Comparison of ENCODE assay signal across 15 mouse cellular contexts in the genomic region with DNA sequence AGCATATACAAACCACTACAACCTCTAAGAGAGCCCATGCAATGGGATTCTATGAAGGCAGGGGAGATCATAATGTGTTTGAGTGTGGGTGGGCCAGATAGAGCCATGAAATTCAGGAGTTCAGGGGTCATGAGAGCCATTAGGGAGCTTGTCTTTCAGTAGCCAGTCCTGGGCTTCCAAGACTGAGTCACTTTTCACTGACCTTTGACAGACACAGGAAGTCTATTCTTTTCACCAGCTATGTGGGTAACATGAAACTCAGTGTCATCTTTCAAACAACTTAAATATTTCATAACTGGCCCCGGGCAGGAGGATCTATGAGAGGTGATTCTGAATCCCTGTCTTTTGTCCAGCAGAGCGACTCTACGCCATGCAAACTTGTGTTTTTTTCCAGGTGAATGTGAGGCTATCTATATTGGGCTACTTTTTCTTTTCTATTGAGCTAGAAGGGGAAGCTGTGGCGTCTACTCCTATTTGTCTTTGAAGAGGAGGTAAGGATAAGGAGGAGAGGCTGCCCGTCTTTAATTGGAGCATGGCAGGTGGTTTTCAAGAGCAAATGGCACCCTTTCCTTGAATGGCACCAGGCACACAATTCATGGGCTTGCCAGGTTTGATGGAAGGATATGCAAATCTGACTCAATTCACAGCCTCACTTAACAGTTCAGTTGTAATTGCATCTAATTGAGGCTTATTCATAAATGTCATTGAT.
DNase-seq lines count a peak whose midpoint lies in the region; ATAC-seq lines count a peak whose summit lies in the region.
"Had no signal": no experiment of that assay in that cellular context is flagged by ENCODE, and none has a peak within 500 bp of the region (broad histone marks: within the 10 kb centered on the region; RNA-seq: fewer than 3 reads in every experiment).

No protein-coding gene starts in this region.

- no peak overlapping the region for H3K9ac ChIP-seq in midbrain, embryonic 11.5 days (ENCODE audit: low read length)
- H3K9ac ChIP-seq in forebrain, embryonic 15.5 days (replicated peaks), result no peak overlapping the region
- H3K9ac ChIP-seq in neural tube, embryonic 15.5 days (replicated peaks), result no peak overlapping the region
- H3K9ac ChIP-seq: embryonic facial prominence, embryonic 15.5 days; heart, embryonic 12.5 days; lung, embryonic 14.5 days had no signal

- peak; percentile 84 for DNase-seq in midbrain, embryonic 11.5 days (ENCODE audit: low spot score, missing footprints)
- DNase-seq in midbrain, embryonic 10.5 days (ENCODE audit: low spot score), result no peak
- DNase-seq in cerebellum, postnatal 10 days, result no peak
- no peak for DNase-seq in kidney, postnatal 36 days
- DNase-seq: cerebellum, adult 2 months; gastrocnemius, postnatal 14 days; liver; lung, embryonic 14.5 days; right cerebral cortex, postnatal 14 days had no signal

- H3K4me2 ChIP-seq in midbrain, embryonic 11.5 days, result no peak overlapping the region
- no peak overlapping the region for H3K4me2 ChIP-seq in forebrain, embryonic 15.5 days (replicated peaks)
- H3K4me2 ChIP-seq in neural tube, embryonic 15.5 days, result no peak overlapping the region
- H3K4me2 ChIP-seq: embryonic facial prominence, embryonic 15.5 days; heart, embryonic 12.5 days; lung, embryonic 14.5 days had no signal

- ATAC-seq in midbrain, embryonic 11.5 days (ENCODE audit: low FRiP score), result 0 out of 2 replicates have a peak, but pooled peaks have one; percentile 4
- peak; percentile 88 for ATAC-seq in forebrain, embryonic 15.5 days (replicated peaks)
- ATAC-seq in inflammation-experienced regulatory T-cells, adult 6 months, result peak; percentile 38
- peak; percentile 24; the same call in 1 of the 2 replicates for ATAC-seq in neural tube, embryonic 15.5 days (ENCODE audit: low FRiP score)
- ATAC-seq in activated CD4-positive, CD25-positive, alpha-beta regulatory T cell, adult 4 months, result no peak

- no peaks in the 10 kb centered on the region for H3K9me3 ChIP-seq in midbrain, embryonic 11.5 days (ENCODE audit: control insufficient read depth, low read length)
- H3K9me3 ChIP-seq in midbrain, embryonic 10.5 days (replicated peaks), result peaks cover 3% of the 10 kb centered on the region; the same call in 1 of the 2 replicates
- H3K9me3 ChIP-seq in forebrain, embryonic 15.5 days, result no peaks in the 10 kb centered on the region
- H3K9me3 ChIP-seq in neural tube, embryonic 15.5 days (replicated peaks), result no peaks in the 10 kb centered on the region
- H3K9me3 ChIP-seq: embryonic facial prominence, embryonic 15.5 days had no signal

- peaks cover 3% of the 10 kb centered on the region; the same call in 1 of the 2 replicates for H3K4me1 ChIP-seq in midbrain, embryonic 11.5 days (ENCODE audit: control insufficient read depth, insufficient read depth, low read length)
- H3K4me1 ChIP-seq in midbrain, embryonic 10.5 days, result peaks cover 20% of the 10 kb centered on the region
- peaks cover 46% of the 10 kb centered on the region for H3K4me1 ChIP-seq in forebrain, embryonic 15.5 days
- peaks cover 15% of the 10 kb centered on the region for H3K4me1 ChIP-seq in neural tube, embryonic 15.5 days
- H3K4me1 ChIP-seq: embryonic facial prominence, embryonic 15.5 days; heart, embryonic 12.5 days had no signal

- H3K4me3 ChIP-seq in midbrain, embryonic 11.5 days (ENCODE audit: low read depth, low read length), result no peak overlapping the region
- no peak overlapping the region for H3K4me3 ChIP-seq in midbrain, embryonic 10.5 days
- no peak overlapping the region for H3K4me3 ChIP-seq in forebrain, embryonic 15.5 days
- H3K4me3 ChIP-seq in neural tube, embryonic 15.5 days (replicated peaks), result no peak overlapping the region
- H3K4me3 ChIP-seq: embryonic facial prominence, embryonic 15.5 days; heart, embryonic 12.5 days had no signal

- 68% methylated on average over 5 of the region's 5 CpGs for WGBS in midbrain, embryonic 11.5 days
- WGBS in midbrain, embryonic 10.5 days, result 72% methylated on average over 5 of the region's 5 CpGs
- WGBS in forebrain, embryonic 15.5 days, result 12% methylated on average over 5 of the region's 5 CpGs
- 48% methylated on average over 5 of the region's 5 CpGs for WGBS in neural tube, embryonic 15.5 days

- no peak overlapping the region for H3K27ac ChIP-seq in midbrain, embryonic 11.5 days (ENCODE audit: low read depth, low read length)
- H3K27ac ChIP-seq in midbrain, embryonic 10.5 days (replicated peaks), result no peak overlapping the region
- peak overlapping the region; percentile 82 for H3K27ac ChIP-seq in forebrain, embryonic 15.5 days (replicated peaks)
- peak overlapping the region; percentile 48; the same call in 1 of the 2 replicates for H3K27ac ChIP-seq in neural tube, embryonic 15.5 days (replicated peaks)
- H3K27ac ChIP-seq: embryonic facial prominence, embryonic 15.5 days had no signal

- H3K27me3 ChIP-seq in midbrain, embryonic 11.5 days (ENCODE audit: control insufficient read depth, insufficient read depth, low read length), result peaks cover 9% of the 10 kb centered on the region; the same call in 1 of the 2 replicates
- peaks cover 45% of the 10 kb centered on the region for H3K27me3 ChIP-seq in midbrain, embryonic 10.5 days (ENCODE audit: low read depth, poor library complexity, severe bottlenecking)
- no peaks in the 10 kb centered on the region for H3K27me3 ChIP-seq in forebrain, embryonic 15.5 days
- 0 out of 2 replicates have a peak, but pooled peaks cover 3% of the 10 kb centered on the region for H3K27me3 ChIP-seq in neural tube, embryonic 15.5 days (replicated peaks)
- H3K27me3 ChIP-seq: embryonic facial prominence, embryonic 15.5 days; heart, embryonic 12.5 days had no signal

- H3K36me3 ChIP-seq in midbrain, embryonic 11.5 days (ENCODE audit: control insufficient read depth, insufficient read depth, low read length), result no peaks in the 10 kb centered on the region
- H3K36me3 ChIP-seq in midbrain, embryonic 10.5 days, result no peaks in the 10 kb centered on the region
- no peaks in the 10 kb centered on the region for H3K36me3 ChIP-seq in forebrain, embryonic 15.5 days
- H3K36me3 ChIP-seq in neural tube, embryonic 15.5 days, result no peaks in the 10 kb centered on the region
- H3K36me3 ChIP-seq: embryonic facial prominence, embryonic 15.5 days; heart, embryonic 12.5 days had no signal

Comparison
In these comparisons a context has a peak if more than half of its experiments do, and no peak if none do; other contexts are left out.
1. H3K27ac ChIP-seq: peak in forebrain, embryonic 15.5 days (single experiment) and neural tube, embryonic 15.5 days (single experiment); none in midbrain, embryonic 11.5 days (single experiment) and midbrain, embryonic 10.5 days (single experiment).